Mouse (Mus musculus): Measurements from ENCODE around the gene Mta1. TPM values are rescaled to one million over a fixed set of nuclear protein-coding genes. Genes with fewer than 3 reads are reported as not detected.
A peak's percentile ranks its signal among the peaks of the same experiment; 100 is the strongest.

Mta1 gene
- polyA plus RNA-seq, 1 experiment from 2014 or later: 20.5 TPM

- WGBS: 42% methylated on average over 16 of the region's 16 CpGs
- Histone ChIP-seq H3K4me3 (no peak overlapping the region), H3K27me3 (ENCODE audit: low read depth, poor library complexity, severe bottlenecking) (peaks cover 79% of the 10 kb centered on the region), H3K4me1 (peaks cover 66% of the 10 kb centered on the region), H3K36me3 (peaks cover 24% of the 10 kb centered on the region), H3K9me3 (replicated peaks) (no peaks in the 10 kb centered on the region), H3K27ac (replicated peaks) (peak overlapping the region; percentile 5; the same call in 1 of the 2 replicates)
- DNase-seq (ENCODE audit: low spot score): no peak
Measured at GRCm38 (mm10) chr12:113148381-113149035, 50.4 kb downstream of the Mta1 start.

- no peak for DNase-seq (ENCODE audit: low spot score)
- WGBS: 70% methylated on average over 4 of the region's 4 CpGs
Measured at GRCm38 (mm10) chr12:113149341-113149740, 51.3 kb downstream of the Mta1 start.

GRCm38 (mm10) chr12:113149896-113150295 is 51.8 kb downstream of the Mta1 start:
- Histone ChIP-seq H3K9me3 (replicated peaks) (no peaks in the 10 kb centered on the region), H3K27ac (replicated peaks) (no peak overlapping the region), H3K27me3 (ENCODE audit: low read depth, poor library complexity, severe bottlenecking) (peaks cover 93% of the 10 kb centered on the region), H3K4me3 (no peak overlapping the region), H3K4me1 (peaks cover 61% of the 10 kb centered on the region), H3K36me3 (peaks cover 10% of the 10 kb centered on the region)
- WGBS: 81% methylated on average over 3 of the region's 3 CpGs
- no peak for DNase-seq (ENCODE audit: low spot score)

More at GRCm38 (mm10) chr12:113149341-113149740, 51.3 kb downstream of the Mta1 start:
- Histone ChIP-seq H3K27me3 (ENCODE audit: low read depth, poor library complexity, severe bottlenecking) (peaks cover 87% of the 10 kb centered on the region), H3K4me1 (peaks cover 59% of the 10 kb centered on the region), H3K9me3 (replicated peaks) (no peaks in the 10 kb centered on the region), H3K4me3 (no peak overlapping the region), H3K27ac (replicated peaks) (no peak overlapping the region), H3K36me3 (peaks cover 15% of the 10 kb centered on the region)

- H3K4me3 ChIP-seq: no peak overlapping the region
- no peaks in the 10 kb centered on the region for H3K9me3 ChIP-seq (replicated peaks)
- no peak for DNase-seq (ENCODE audit: low spot score)
- H3K4me1 ChIP-seq: peaks cover 67% of the 10 kb centered on the region
- no peak overlapping the region for H3K27ac ChIP-seq (replicated peaks)
- peaks cover 95% of the 10 kb centered on the region for H3K27me3 ChIP-seq (ENCODE audit: low read depth, poor library complexity, severe bottlenecking)
- 92% methylated on average over 4 of the region's 4 CpGs for WGBS
- H3K36me3 ChIP-seq: peaks cover 3% of the 10 kb centered on the region
Measured at GRCm38 (mm10) chr12:113150591-113150990, 52.5 kb downstream of the Mta1 start.

GRCm38 (mm10) chr12:113151046-113151445 is 53.0 kb downstream of the Mta1 start:
- Histone ChIP-seq H3K4me3 (peak overlapping the region; percentile 61), H3K27me3 (ENCODE audit: low read depth, poor library complexity, severe bottlenecking) (peaks cover 91% of the 10 kb centered on the region), H3K36me3 (no peaks in the 10 kb centered on the region), H3K9me3 (replicated peaks) (no peaks in the 10 kb centered on the region), H3K4me1 (peaks cover 67% of the 10 kb centered on the region), H3K27ac (replicated peaks) (0 out of 2 replicates have a peak overlapping the region, but pooled peaks have one; percentile 75)
- no peak for DNase-seq (ENCODE audit: low spot score)
- WGBS: 78% methylated on average over 8 of the region's 8 CpGs

GRCm38 (mm10) chr12:113151661-113152271 is 53.7 kb downstream of the Mta1 start:
- no peaks in the 10 kb centered on the region for H3K9me3 ChIP-seq (replicated peaks)
- under 1% methylated on average over 36 of the region's 36 CpGs for WGBS
- H3K4me3 ChIP-seq: peak overlapping the region; percentile 61
- peaks cover 85% of the 10 kb centered on the region for H3K27me3 ChIP-seq (ENCODE audit: low read depth, poor library complexity, severe bottlenecking)
- peaks cover 63% of the 10 kb centered on the region for H3K4me1 ChIP-seq
- peak overlapping the region; percentile 75 for H3K27ac ChIP-seq (replicated peaks)
- H3K36me3 ChIP-seq: no peaks in the 10 kb centered on the region
- DNase-seq (ENCODE audit: low spot score): peak; percentile 59

GRCm38 (mm10) chr12:113152272-113152661 is 54.2 kb downstream of the Mta1 start:
- no peaks in the 10 kb centered on the region for H3K9me3 ChIP-seq (replicated peaks)
- peaks cover 80% of the 10 kb centered on the region for H3K27me3 ChIP-seq (ENCODE audit: low read depth, poor library complexity, severe bottlenecking)
- H3K4me1 ChIP-seq: peaks cover 63% of the 10 kb centered on the region
- WGBS: 31% methylated on average over 19 of the region's 19 CpGs
- peak overlapping the region; percentile 75 for H3K27ac ChIP-seq (replicated peaks)
- H3K36me3 ChIP-seq: no peaks in the 10 kb centered on the region
- peak overlapping the region; percentile 61 for H3K4me3 ChIP-seq
- no peak for DNase-seq (ENCODE audit: low spot score)

- no peak for DNase-seq (ENCODE audit: low spot score)
- Histone ChIP-seq H3K9me3 (replicated peaks) (no peaks in the 10 kb centered on the region), H3K4me1 (peaks cover 62% of the 10 kb centered on the region), H3K27ac (replicated peaks) (no peak overlapping the region), H3K4me3 (no peak overlapping the region), H3K36me3 (peaks cover 8% of the 10 kb centered on the region), H3K27me3 (ENCODE audit: low read depth, poor library complexity, severe bottlenecking) (peaks cover 72% of the 10 kb centered on the region)
- 82% methylated on average over 6 of the region's 6 CpGs for WGBS
Measured at GRCm38 (mm10) chr12:113152991-113153525, 55.0 kb downstream of the Mta1 start.

- no peak overlapping the region for H3K27ac ChIP-seq (replicated peaks)
- H3K9me3 ChIP-seq (replicated peaks): no peaks in the 10 kb centered on the region
- H3K4me1 ChIP-seq: peaks cover 53% of the 10 kb centered on the region
- DNase-seq (ENCODE audit: low spot score): no peak
- 89% methylated on average over 7 of the region's 7 CpGs for WGBS
- no peak overlapping the region for H3K4me3 ChIP-seq
- peaks cover 63% of the 10 kb centered on the region for H3K27me3 ChIP-seq (ENCODE audit: low read depth, poor library complexity, severe bottlenecking)
- peaks cover 12% of the 10 kb centered on the region for H3K36me3 ChIP-seq
Measured at GRCm38 (mm10) chr12:113153971-113154370, 55.9 kb downstream of the Mta1 start.

GRCm38 (mm10) chr12:113154747-113155075 is 56.6 kb downstream of the Mta1 start:
- Histone ChIP-seq H3K4me3 (peak overlapping the region; percentile 72), H3K9me3 (replicated peaks) (no peaks in the 10 kb centered on the region), H3K4me1 (peaks cover 46% of the 10 kb centered on the region), H3K27me3 (ENCODE audit: low read depth, poor library complexity, severe bottlenecking) (peaks cover 55% of the 10 kb centered on the region), H3K27ac (replicated peaks) (peak overlapping the region; percentile 79; the same call in 1 of the 2 replicates), H3K36me3 (peaks cover 14% of the 10 kb centered on the region)
- DNase-seq (ENCODE audit: low spot score): no peak
- WGBS: 84% methylated on average over 6 of the region's 6 CpGs

- H3K4me3 ChIP-seq: peak overlapping the region; percentile 72
- peaks cover 19% of the 10 kb centered on the region for H3K36me3 ChIP-seq
- peaks cover 50% of the 10 kb centered on the region for H3K27me3 ChIP-seq (ENCODE audit: low read depth, poor library complexity, severe bottlenecking)
- peak overlapping the region; percentile 79 for H3K27ac ChIP-seq (replicated peaks)
- H3K4me1 ChIP-seq: peaks cover 46% of the 10 kb centered on the region
- DNase-seq (ENCODE audit: low spot score): peak; percentile 68
- WGBS: 4% methylated on average over 32 of the region's 32 CpGs
- H3K9me3 ChIP-seq (replicated peaks): no peaks in the 10 kb centered on the region
Measured at GRCm38 (mm10) chr12:113155076-113155771, 57.1 kb downstream of the Mta1 start.

GRCm38 (mm10) chr12:113155887-113156539 is 57.9 kb downstream of the Mta1 start, which contains the start of gene Tedc1:
Gene Tedc1, plus strand, starts transcription at chr12:113156421.
- peaks cover 42% of the 10 kb centered on the region for H3K27me3 ChIP-seq (ENCODE audit: low read depth, poor library complexity, severe bottlenecking)
- peak within 1 kb of the TSS; percentile 81 for H3K27ac ChIP-seq (replicated peaks)
- peak within 1 kb of the TSS; percentile 72 for H3K4me3 ChIP-seq
- H3K36me3 ChIP-seq: peaks cover 26% of the 10 kb centered on the region
- DNase-seq (ENCODE audit: low spot score): peak; percentile 99
- H3K4me1 ChIP-seq: peaks cover 45% of the 10 kb centered on the region
- no peaks in the 10 kb centered on the region for H3K9me3 ChIP-seq (replicated peaks)
- WGBS: under 1% methylated on average over 46 of the region's 46 CpGs

Data from midbrain, embryonic 10.5 days (tissue).